Mouse (Mus musculus): ENCODE data around the gene Cd59a.

DNA sequence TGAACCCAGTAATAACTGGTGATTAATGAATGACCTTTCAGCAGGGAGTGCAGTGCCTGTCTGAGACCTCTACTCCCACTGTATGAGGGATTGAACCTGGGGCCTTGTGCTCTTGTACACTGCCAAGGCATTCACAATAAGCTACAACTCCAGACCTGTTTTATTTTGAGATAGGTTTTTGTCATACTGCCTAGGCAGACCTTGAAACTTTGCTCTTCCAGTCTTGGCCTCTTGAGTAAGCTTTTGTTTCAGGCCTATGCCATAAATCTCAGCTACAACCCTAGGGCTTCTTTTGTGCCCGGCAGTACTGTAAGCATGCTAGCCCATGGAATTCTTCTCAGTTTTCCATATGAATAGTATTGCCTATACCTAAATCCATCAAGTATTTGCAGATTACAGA is 23.5 kb downstream of the Cd59a start:
- TF ChIP-seq CTCF (IDR thresholded peaks at IDR 0.05; ENCODE audit: low read depth) (no peak), EP300 (optimal IDR thresholded peaks at IDR 0.05) (no peak)

Measured in stomach, postnatal 0 days (tissue).